Mouse (Mus musculus) ovary, postnatal 14 days (tissue): Measurements from ENCODE around the gene Gm4131.

ENCODE experiments used
- DNase-seq: peaks from one replicate; pipeline ENCODE4 v3.0.0; 2022; ENCODE audit warnings: low spot score

The Gm4131 gene

GRCm38 (mm10) chr14:62546746-62547145, 20.0 kb downstream of the Gm4131 start:
- DNase-seq = no peak

GRCm38 (mm10) chr14:62546296-62546695, 20.4 kb downstream of the Gm4131 start:
- DNase-seq = no peak

- no peak for DNase-seq
Measured at GRCm38 (mm10) chr14:62541751-62542150, 25.0 kb downstream of the Gm4131 start.

- DNase-seq = no peak
Measured at GRCm38 (mm10) chr14:62539834-62540233, 26.9 kb downstream of the Gm4131 start.

GRCm38 (mm10) chr14:62536988-62537387, 29.7 kb downstream of the Gm4131 start:
- DNase-seq = no peak

- no peak for DNase-seq
Measured at GRCm38 (mm10) chr14:62536127-62536526, 30.6 kb downstream of the Gm4131 start.

GRCm38 (mm10) chr14:62530951-62531350, 35.8 kb downstream of the Gm4131 start:
- no peak for DNase-seq

GRCm38 (mm10) chr14:62512845-62513244, 53.9 kb downstream of the Gm4131 start:
- DNase-seq = no peak

- no peak for DNase-seq
Measured at GRCm38 (mm10) chr14:62509350-62509749, 57.4 kb downstream of the Gm4131 start.

GRCm38 (mm10) chr14:62506261-62506660, 60.5 kb downstream of the Gm4131 start:
- DNase-seq = no peak

- no peak for DNase-seq
Measured at GRCm38 (mm10) chr14:62497391-62497790, 69.3 kb downstream of the Gm4131 start.

GRCm38 (mm10) chr14:62496501-62496900, 70.2 kb downstream of the Gm4131 start:
- no peak for DNase-seq

- no peak for DNase-seq
Measured at GRCm38 (mm10) chr14:62493456-62493855, 73.3 kb downstream of the Gm4131 start.

GRCm38 (mm10) chr14:62492196-62492850, 74.4 kb downstream of the Gm4131 start:
- peak; percentile 52 for DNase-seq

- DNase-seq = no peak
Measured at GRCm38 (mm10) chr14:62488270-62488669, 78.5 kb downstream of the Gm4131 start.

GRCm38 (mm10) chr14:62481381-62481780, 85.3 kb downstream of the Gm4131 start:
- DNase-seq = no peak

GRCm38 (mm10) chr14:62479395-62479794, 87.3 kb downstream of the Gm4131 start:
- DNase-seq = no peak

- DNase-seq = no peak
Measured at GRCm38 (mm10) chr14:62474481-62474880, 92.2 kb downstream of the Gm4131 start.

- no peak for DNase-seq
Measured at GRCm38 (mm10) chr14:62472061-62472460, 94.7 kb downstream of the Gm4131 start.

- no peak for DNase-seq
Measured at GRCm38 (mm10) chr14:62468753-62469125, 98.0 kb downstream of the Gm4131 start.

- no peak for DNase-seq
Measured at GRCm38 (mm10) chr14:62468119-62468752, 98.5 kb downstream of the Gm4131 start.

- DNase-seq = peak; percentile 11
Measured at GRCm38 (mm10) chr14:62464966-62465365, 101.8 kb downstream of the Gm4131 start.

GRCm38 (mm10) chr14:62459541-62459940, 107.2 kb downstream of the Gm4131 start:
- DNase-seq = no peak
